Mouse (Mus musculus) liver, postnatal 0 days (tissue): Measurements from ENCODE around the gene H2-DMa. TPM values are rescaled to one million over a fixed set of nuclear protein-coding genes. Genes with fewer than 3 reads are reported as not detected.
A peak's percentile ranks its signal among the peaks of the same experiment; 100 is the strongest.

ENCODE experiments used
- ATAC-seq: fragments of 200-750 bp; cut with Nextera tagmentation; 2 replicates; pipeline ENCODE4 v1.8.0; 2017; ENCODE audit warnings: mild to moderate bottlenecking, moderate library complexity
- DNase-seq: peaks from one replicate; pipeline ENCODE4 v3.0.0-alpha.2; 2016
- H3K27ac ChIP-seq: fragments of 300-500 bp; sonication (generic); 2 replicates; pipeline ENCODE4 v1.5.1; 2014; ENCODE audit warnings: antibody characterized with exemption, moderate library complexity, mild to moderate bottlenecking, low read depth
- H3K27me3 ChIP-seq: fragments of 300-500 bp; sonication (generic); 2 replicates; pipeline ENCODE4 v1.6.1; 2014; ENCODE audit warnings: low read length, control low read depth, mixed read lengths; ENCODE audit not compliant: insufficient read depth
- H3K36me3 ChIP-seq: fragments of 300-500 bp; sonication (generic); replicated peaks from 2 replicates; pipeline ENCODE4 v1.6.1; 2014; ENCODE audit warnings: mild to moderate bottlenecking, control low read depth, low read length, moderate library complexity, mixed read lengths; ENCODE audit not compliant: insufficient read depth
- H3K4me1 ChIP-seq: fragments of 300-500 bp; sonication (generic); 2 replicates; pipeline ENCODE4 v1.6.1; 2014; ENCODE audit warnings: antibody characterized with exemption, mild to moderate bottlenecking, control low read depth; ENCODE audit not compliant: insufficient read depth
- H3K4me2 ChIP-seq: fragments of 300-500 bp; sonication (generic); 2 replicates; pipeline ENCODE4 v1.6.1; 2014; ENCODE audit warnings: low read depth, mild to moderate bottlenecking, low read length, moderate library complexity, mixed read lengths
- H3K4me3 ChIP-seq: fragments of 300-500 bp; sonication (generic); 2 replicates; pipeline ENCODE4 v1.5.1; 2014; ENCODE audit warnings: low read depth, low read length
- H3K9ac ChIP-seq: fragments of 300-500 bp; sonication (generic); replicated peaks from 2 replicates; pipeline ENCODE4 v1.6.1; 2014; ENCODE audit warnings: mild to moderate bottlenecking, moderate library complexity
- H3K9me3 ChIP-seq: fragments of 300-500 bp; sonication (generic); 2 replicates; pipeline ENCODE4 v1.6.1; 2016; ENCODE audit warnings: mild to moderate bottlenecking, control low read depth, low read length, mixed read lengths
- CTCF ChIP-seq: sonication (generic); IDR thresholded peaks from 2 replicates; pipeline ENCODE4 v1.5.1; 2016; ENCODE audit warnings: antibody characterized with exemption, low read depth
- EP300 ChIP-seq: IDR thresholded peaks from 2 replicates; pipeline ENCODE4 v1.6.1; 2016; ENCODE audit warnings: antibody characterized with exemption, low read depth, mild to moderate bottlenecking
- WGBS: fragments of 180-500 bp; shearing (Covaris S2); extraction: QIAGEN DNeasy Blood & Tissue Kit; methylation state at CpG from one replicate; pipeline ENCODE4 v1.1.7; 2014; ENCODE audit not compliant: insufficient replicate concordance; 5-methylcytosine and 5-hydroxymethylcytosine counted together
- polyA plus RNA-seq: library from polyadenylated mRNA; unstranded; fragments of >200 nt; fragmentation: Nextera tagmentation; extraction: Ambion mirVana; gene quantifications from 2 replicates; pipeline ENCODE4 v1.2.1, GENCODE M21; 2015

H2-DMa gene
- polyA plus RNA-seq, 1 experiment from 2014 or later: 11.9 TPM

DNA sequence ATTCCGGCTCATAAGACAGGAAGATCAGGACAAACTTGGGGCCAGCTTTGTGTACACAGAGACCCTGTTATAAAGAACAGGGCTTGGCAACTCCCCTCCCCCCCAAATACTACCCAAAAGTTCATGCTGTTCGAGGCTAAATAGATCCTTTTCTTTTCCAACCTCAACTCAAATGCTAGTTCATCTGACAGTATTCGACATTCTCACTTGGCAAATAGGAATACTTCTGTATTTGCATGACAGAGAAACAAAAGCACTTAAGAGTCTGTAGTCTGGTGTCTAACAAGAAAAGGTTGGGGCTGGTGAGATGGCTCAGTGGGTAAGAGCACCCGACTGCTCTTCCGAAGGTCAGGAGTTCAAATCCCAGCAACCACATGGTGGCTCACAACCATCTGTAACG is 10.9 kb upstream of the H2-DMa start:
- Histone ChIP-seq H3K9ac (no peak overlapping the region), H3K27ac (no peak overlapping the region), H3K9me3 (no peaks in the 10 kb centered on the region), H3K27me3 (no peaks in the 10 kb centered on the region), H3K4me1 (no peaks in the 10 kb centered on the region), H3K4me2 (no peak overlapping the region), H3K4me3 (no peak overlapping the region), H3K36me3 (peaks cover 39% of the 10 kb centered on the region)
- 81% methylated on average over 5 of the region's 6 CpGs for WGBS
- no peak for TF ChIP-seq EP300
- no peak for TF ChIP-seq CTCF
- ATAC-seq: no peak
- DNase-seq: no peak

DNA sequence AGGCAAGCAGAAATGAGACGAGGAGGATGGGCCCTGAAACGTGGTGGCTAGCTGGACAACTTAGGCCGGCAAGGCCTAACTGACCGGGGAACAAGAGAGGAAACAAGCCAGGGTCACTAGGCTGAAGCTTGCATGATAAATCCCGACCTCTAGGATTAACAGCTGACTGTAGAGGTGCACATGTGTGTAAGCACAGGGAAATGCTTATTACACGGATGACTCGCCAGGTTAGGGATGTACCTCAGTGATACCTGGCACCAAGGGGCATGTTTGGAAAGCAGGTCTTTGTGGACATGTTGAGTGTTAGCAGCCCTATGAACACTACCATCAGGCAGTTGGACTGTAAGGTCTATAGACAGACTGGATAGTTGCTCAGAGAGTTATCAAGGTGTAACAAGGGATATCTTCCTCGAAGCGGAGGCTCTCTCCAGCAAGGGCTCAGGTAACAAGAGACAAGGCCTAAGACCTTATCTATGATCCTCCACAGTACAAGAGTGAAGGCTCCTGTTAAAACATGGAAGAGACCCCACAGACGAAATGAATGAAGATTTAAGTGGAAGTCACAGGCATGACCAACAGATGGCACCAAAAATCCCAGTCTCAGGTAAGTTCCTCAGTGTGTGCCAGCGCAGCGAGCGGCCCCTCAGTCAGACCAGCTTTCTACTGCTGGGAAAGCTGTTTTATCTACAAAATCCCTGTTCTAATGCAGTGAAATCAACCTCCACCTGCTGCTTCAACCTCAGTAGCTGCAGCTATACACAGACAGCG is 10.1 kb upstream of the H2-DMa start:
- H3K4me3 ChIP-seq: no peak overlapping the region
- H3K4me2 ChIP-seq: no peak overlapping the region
- H3K36me3 ChIP-seq: peaks cover 46% of the 10 kb centered on the region
- no peak overlapping the region for H3K9ac ChIP-seq
- H3K27ac ChIP-seq: no peak overlapping the region
- H3K27me3 ChIP-seq: no peaks in the 10 kb centered on the region
- 74% methylated on average over 14 of the region's 14 CpGs for WGBS
- DNase-seq: no peak
- no peaks in the 10 kb centered on the region for H3K4me1 ChIP-seq
- ATAC-seq: no peak
- no peaks in the 10 kb centered on the region for H3K9me3 ChIP-seq
- TF ChIP-seq EP300 (no peak), CTCF (peak; percentile 36)

DNA sequence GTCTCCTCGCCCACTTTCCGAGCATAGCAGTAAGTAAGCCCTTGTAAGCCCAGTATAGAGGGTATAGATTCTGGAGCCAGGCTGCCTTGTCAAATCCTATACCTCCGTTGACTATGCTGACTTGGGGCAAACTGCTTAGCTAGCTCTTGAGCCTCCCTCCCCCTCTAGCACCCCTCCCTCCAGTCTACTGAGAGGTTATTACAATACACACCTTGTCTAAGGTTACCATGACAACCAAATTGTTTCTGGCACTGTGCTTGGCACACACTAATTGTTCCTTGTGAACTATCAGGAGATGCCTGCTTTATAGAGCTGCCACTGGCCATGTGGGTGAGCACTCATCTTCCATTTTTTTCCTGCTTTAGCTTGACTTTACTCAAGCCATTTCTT is 9.5 kb upstream of the H2-DMa start:
- Histone ChIP-seq H3K4me3 (no peak overlapping the region), H3K36me3 (peaks cover 52% of the 10 kb centered on the region), H3K4me1 (no peaks in the 10 kb centered on the region; the same call in none of the 2 replicates), H3K27me3 (no peaks in the 10 kb centered on the region), H3K9me3 (no peaks in the 10 kb centered on the region), H3K9ac (no peak overlapping the region), H3K27ac (no peak overlapping the region), H3K4me2 (no peak overlapping the region)
- ATAC-seq (no peak), DNase-seq (no peak)
- TF ChIP-seq EP300 (no peak), CTCF (no peak)
- WGBS: 65% methylated on average over 3 of the region's 3 CpGs

DNA sequence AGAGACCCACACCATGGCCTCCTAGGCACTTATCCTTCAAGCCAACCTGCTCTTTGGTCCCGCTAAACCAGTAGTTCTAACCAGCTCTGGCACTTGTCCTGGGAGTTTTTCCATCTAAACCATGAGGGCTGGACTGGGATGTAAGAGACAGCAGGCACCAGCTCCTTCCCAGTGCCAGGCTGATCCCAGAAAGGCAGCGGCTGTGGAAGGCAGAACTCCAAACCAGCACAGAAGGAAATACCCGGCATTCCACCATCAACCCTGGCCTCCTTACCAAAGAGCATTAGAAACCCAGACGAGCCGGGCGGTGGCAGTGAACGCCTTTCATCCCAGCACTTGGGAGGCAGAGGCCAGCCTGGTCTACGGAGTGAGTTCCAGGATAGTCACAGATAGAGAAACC is 9.0 kb upstream of the H2-DMa start:
- Histone ChIP-seq H3K36me3 (peaks cover 57% of the 10 kb centered on the region), H3K9me3 (no peaks in the 10 kb centered on the region), H3K27me3 (no peaks in the 10 kb centered on the region), H3K9ac (no peak overlapping the region), H3K4me2 (no peak overlapping the region), H3K4me3 (no peak overlapping the region), H3K27ac (no peak overlapping the region), H3K4me1 (no peaks in the 10 kb centered on the region; the same call in none of the 2 replicates)
- no peak for TF ChIP-seq EP300
- no peak for TF ChIP-seq CTCF
- DNase-seq: no peak
- no peak for ATAC-seq
- WGBS: 77% methylated on average over 8 of the region's 8 CpGs

DNA sequence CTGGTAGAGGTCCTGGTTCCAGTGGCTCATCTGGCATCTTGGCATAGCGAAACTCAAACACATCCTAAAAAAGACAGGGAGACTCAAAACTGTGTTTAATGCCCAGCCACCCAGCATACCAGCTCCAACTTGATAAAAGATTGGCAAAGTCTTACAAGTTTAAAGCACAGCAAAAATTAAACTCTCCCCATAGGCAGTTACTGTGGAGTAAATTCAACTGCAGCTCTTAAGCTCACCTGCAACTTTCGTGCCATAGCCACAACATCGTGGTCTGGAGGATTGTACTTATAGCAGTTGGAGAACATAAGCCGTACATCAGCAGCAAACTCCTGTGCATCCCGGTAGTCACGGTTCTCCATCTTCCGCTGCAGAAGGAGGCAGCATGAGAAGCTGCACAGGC is 5.2 kb upstream of the H2-DMa start:
- H3K27me3 ChIP-seq: no peaks in the 10 kb centered on the region
- H3K4me2 ChIP-seq: no peak overlapping the region
- no peak overlapping the region for H3K27ac ChIP-seq
- H3K9me3 ChIP-seq: no peaks in the 10 kb centered on the region
- DNase-seq (no peak), ATAC-seq (no peak)
- H3K4me1 ChIP-seq: peaks cover 7% of the 10 kb centered on the region
- TF ChIP-seq EP300 (no peak), CTCF (no peak)
- peaks cover 76% of the 10 kb centered on the region for H3K36me3 ChIP-seq
- H3K4me3 ChIP-seq: no peak overlapping the region
- 92% methylated on average over 7 of the region's 7 CpGs for WGBS
- H3K9ac ChIP-seq: no peak overlapping the region

DNA sequence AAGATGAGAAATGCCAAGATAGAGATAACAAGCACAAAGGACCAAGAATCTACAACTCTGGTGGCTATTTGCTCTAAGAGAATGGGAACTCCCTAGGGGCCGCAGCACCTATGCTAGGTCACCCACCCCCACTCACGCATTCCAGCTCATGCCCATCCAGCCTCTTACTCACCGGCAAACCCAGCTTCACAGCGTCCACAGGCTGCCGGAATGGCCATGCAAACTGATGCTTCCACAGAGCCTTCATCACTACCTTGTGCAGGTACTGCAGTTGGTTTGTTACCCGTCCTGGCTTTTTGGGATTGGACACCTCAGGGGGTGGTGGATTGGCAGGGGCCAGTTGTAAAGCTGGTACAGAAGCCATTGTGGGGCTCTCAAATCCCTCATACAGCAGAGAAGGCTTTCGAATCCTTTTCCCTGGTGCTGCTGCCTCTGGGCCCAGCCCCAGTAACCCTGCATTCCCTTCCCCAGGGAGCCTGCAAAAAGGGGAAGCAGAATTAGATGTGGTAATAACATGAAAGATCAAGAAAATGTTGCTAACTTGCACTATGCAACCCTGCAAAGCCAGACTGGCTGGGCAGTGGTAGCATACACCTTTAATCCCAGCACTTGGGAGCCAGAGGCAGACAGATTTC is 2.5 kb upstream of the H2-DMa start:
- no peaks in the 10 kb centered on the region for H3K27me3 ChIP-seq
- H3K9ac ChIP-seq: peak overlapping the region; percentile 92
- peak overlapping the region; percentile 98 for H3K4me2 ChIP-seq
- TF ChIP-seq EP300 (no peak), CTCF (no peak)
- H3K4me1 ChIP-seq: peaks cover 14% of the 10 kb centered on the region
- no peak overlapping the region for H3K27ac ChIP-seq
- H3K9me3 ChIP-seq: no peaks in the 10 kb centered on the region
- H3K4me3 ChIP-seq: peak overlapping the region; percentile 97
- no peak for ATAC-seq
- peak; percentile 29 for DNase-seq
- peaks cover 56% of the 10 kb centered on the region for H3K36me3 ChIP-seq
- WGBS: 39% methylated on average over 7 of the region's 7 CpGs
